Mouse (Mus musculus) T-helper 2 cell (primary cell): ENCODE data around the gene Itih4.

Experiments used
- in situ Hi-C: fragments of 300-600 bp; cut with MboI, MseI; formaldehyde crosslinking; loops from one replicate; pipeline ENCODE4 v1.15.1; 2025; ENCODE audit warnings: high pct_unique_total_duplicates

Gene Itih4

GRCm38 (mm10) chr14:30886204-30886603 lies at the start of gene Itih4:
Gene Itih4 (plus strand): TSS chr14:30886476.
- in situ Hi-C loops: no loop called here

- in situ Hi-C loops: no loop called here
These were observed 48.8 kb upstream of the Itih4 start for GRCm38 (mm10) chr14:30837416-30837996.

GRCm38 (mm10) chr14:30843701-30844100 lies 42.6 kb upstream of the Itih4 start:
- in situ Hi-C loops: no loop called here

- in situ Hi-C loops: no loop called here
These were observed 35.8 kb upstream of the Itih4 start for GRCm38 (mm10) chr14:30850504-30850903.

GRCm38 (mm10) chr14:30852325-30852724 lies 34.0 kb upstream of the Itih4 start:
- in situ Hi-C loops: no loop called here

GRCm38 (mm10) chr14:30855316-30855715 lies 31.0 kb upstream of the Itih4 start:
- in situ Hi-C loops: no loop called here

GRCm38 (mm10) chr14:30856885-30857507 lies 29.3 kb upstream of the Itih4 start:
- in situ Hi-C loops: no loop called here

- in situ Hi-C loops: no loop called here
These were observed 28.3 kb upstream of the Itih4 start for GRCm38 (mm10) chr14:30857990-30858389.

- in situ Hi-C loops: no loop called here
These were observed 24.7 kb upstream of the Itih4 start for GRCm38 (mm10) chr14:30861421-30862125.

GRCm38 (mm10) chr14:30862368-30862767 lies 23.9 kb upstream of the Itih4 start:
- in situ Hi-C loops: no loop called here

GRCm38 (mm10) chr14:30865311-30865710 lies 21.0 kb upstream of the Itih4 start:
- in situ Hi-C loops: no loop called here

GRCm38 (mm10) chr14:30867042-30867441 lies 19.2 kb upstream of the Itih4 start:
- in situ Hi-C loops: no loop called here

- in situ Hi-C loops: no loop called here
These were observed 17.4 kb upstream of the Itih4 start for GRCm38 (mm10) chr14:30868826-30869225.

GRCm38 (mm10) chr14:30869391-30869801 lies 16.9 kb upstream of the Itih4 start:
- in situ Hi-C loops: no loop called here

GRCm38 (mm10) chr14:30870206-30871147 lies 15.8 kb upstream of the Itih4 start:
- in situ Hi-C loops: no loop called here

GRCm38 (mm10) chr14:30874095-30874700 lies 12.1 kb upstream of the Itih4 start:
- in situ Hi-C loops: no loop called here

GRCm38 (mm10) chr14:30875130-30875865 lies 11.0 kb upstream of the Itih4 start:
- in situ Hi-C loops: no loop called here

GRCm38 (mm10) chr14:30875955-30876354 lies 10.3 kb upstream of the Itih4 start:
- in situ Hi-C loops: no loop called here

- in situ Hi-C loops: no loop called here
These were observed 9.8 kb upstream of the Itih4 start for GRCm38 (mm10) chr14:30876451-30876850.

- in situ Hi-C loops: no loop called here
These were observed 8.4 kb upstream of the Itih4 start for GRCm38 (mm10) chr14:30877827-30878226.
